Mouse (Mus musculus) spleen, adult 2 months (tissue): Measurements from ENCODE around the gene Calca.

ENCODE experiments used
- CTCF ChIP-seq: fragments of 200-500 bp; IDR thresholded peaks from 2 replicates; pipeline ENCODE4 v1.5.1; 2011; ENCODE audit warnings: mild to moderate bottlenecking, inconsistent platforms; ENCODE audit not compliant: insufficient read depth, insufficient read length, insufficient replicate concordance; ENCODE audit errors: extremely low read depth
- POLR2A ChIP-seq: fragments of 200-500 bp; IDR thresholded peaks from 2 replicates; pipeline ENCODE4 v1.6.1; 2011; ENCODE audit warnings: low read depth, low read length, inconsistent platforms

DNA sequence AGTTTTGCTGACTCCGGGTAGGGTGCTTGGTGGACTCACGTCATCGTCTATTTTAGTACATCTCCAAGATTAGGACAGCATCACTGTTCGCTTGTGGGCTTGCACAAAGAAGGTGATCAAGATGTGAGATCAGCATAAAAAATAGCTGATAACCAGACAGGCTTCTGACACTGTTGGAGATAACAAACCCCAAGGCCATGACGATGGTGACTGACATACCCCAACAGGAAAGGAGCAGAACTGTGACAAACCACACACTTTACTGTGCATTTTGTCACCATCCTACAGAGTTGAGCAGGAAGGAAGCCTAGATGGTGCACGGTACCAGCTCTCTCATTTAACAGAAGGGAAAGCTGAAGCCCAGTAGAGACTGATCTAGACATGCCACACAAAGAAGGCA, 19.4 kb downstream of the Calca start:
- TF ChIP-seq CTCF (no peak), POLR2A (no peak)
